Mouse (Mus musculus): Measurements from ENCODE around the gene Pdha2.

DNA sequence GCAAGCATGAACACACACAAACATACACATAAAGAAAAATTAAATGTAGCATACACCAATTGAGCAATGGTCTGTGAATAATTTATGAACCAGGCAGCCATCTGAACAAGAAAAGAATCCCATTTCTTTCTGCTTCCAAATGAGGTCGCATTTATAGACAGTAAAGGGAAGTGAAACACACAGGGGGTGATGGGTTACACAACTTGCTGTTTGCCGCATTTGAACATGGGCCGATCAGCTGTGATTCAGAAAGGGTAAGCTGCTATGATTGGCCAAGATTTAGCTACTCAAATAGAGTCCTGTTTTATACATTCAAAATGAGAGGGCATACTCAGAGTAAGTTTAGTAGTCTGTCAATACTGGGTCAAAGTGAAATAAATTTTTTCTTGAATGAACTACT lies 20.5 kb downstream of the Pdha2 start:
- TF ChIP-seq CTCF (IDR thresholded peaks at IDR 0.05; ENCODE audit: extremely low read depth, insufficient read depth, insufficient read length, insufficient replicate concordance): no peak
- TF ChIP-seq POLR2A (IDR thresholded peaks at IDR 0.05; ENCODE audit: low read depth, low read length): no peak
